27 mouse cellular contexts compared by ENCODE assay signal in genomic region chr10:130304138-130304537, GRCm38 (mm10). TPM values are rescaled to one million over a fixed set of nuclear protein-coding genes. Genes with fewer than 3 reads are reported as not detected.
"Had no signal": no experiment of that assay in that cellular context is flagged by ENCODE, and none has a peak within 500 bp of the region (broad histone marks: within the 10 kb centered on the region; RNA-seq: fewer than 3 reads in every experiment).

No protein-coding gene starts in this region.

RNA-seq across cellular contexts. Expression of gene Tespa1, which starts 18.5 kb away (rescaled TPM):
- total RNA-seq: hindbrain, postnatal 0 days had no signal
- polyA plus RNA-seq: heart, embryonic 14.5 days; heart, postnatal 0 days; hindbrain, embryonic 10.5 days; hindbrain, embryonic 12.5 days; hindbrain, embryonic 13.5 days; hindbrain, embryonic 14.5 days; hindbrain, postnatal 0 days; kidney, embryonic 14.5 days had no signal

RNA-seq across cellular contexts. Expression of gene Neurod4, which starts 24.1 kb away (rescaled TPM):
- total RNA-seq: heart, postnatal 10 days; heart, postnatal 14 days; heart, postnatal 25 days; heart, postnatal 36 days; heart, postnatal 4 days; hematopoietic stem cell, adult 5-6 weeks had no signal
- polyA plus RNA-seq: heart, embryonic 11.5 days; heart, embryonic 13.5 days; heart, embryonic 14.5 days; heart, embryonic 15.5 days; heart, embryonic 16.5 days; heart, postnatal 0 days; inflammation-experienced regulatory T-cells, adult 6 months; intestine, embryonic 14.5 days; intestine, embryonic 16.5 days; intestine, postnatal 0 days; kidney, adult 2 months; kidney, embryonic 14.5 days; kidney, embryonic 15.5 days; kidney, embryonic 16.5 days; kidney, postnatal 0 days; large intestine, adult 2 months had no signal
